Mouse (Mus musculus) embryonic facial prominence, embryonic 11.5 days (tissue): ENCODE results near the gene Runx3. TPM values are rescaled to one million over a fixed set of nuclear protein-coding genes. Genes with fewer than 3 reads are reported as not detected.

Source experiments
- ATAC-seq: fragments of 200-750 bp; cut with Nextera tagmentation; replicated peaks from 2 replicates; pipeline ENCODE4 v1.8.0; 2017; ENCODE audit warnings: low read depth; ENCODE audit not compliant: insufficient number of reproducible peaks, low FRiP score, low TSS enrichment
- DNase-seq: peaks from one replicate; pipeline ENCODE4 v3.0.0-alpha.2; 2015; ENCODE audit warnings: low spot score
- H3K27ac ChIP-seq: fragments of 300-500 bp; sonication (generic); replicated peaks from 2 replicates; pipeline ENCODE4 v1.5.1; 2014; ENCODE audit warnings: mild to moderate bottlenecking, low read depth, low read length, control low read depth
- H3K27me3 ChIP-seq: fragments of 300-500 bp; sonication (generic); 2 replicates; pipeline ENCODE4 v1.6.1; 2014; ENCODE audit warnings: mild to moderate bottlenecking, low read length, moderate library complexity, mixed read lengths; ENCODE audit not compliant: control insufficient read depth, insufficient read depth
- H3K36me3 ChIP-seq: fragments of 300-500 bp; sonication (generic); replicated peaks from 2 replicates; pipeline ENCODE4 v1.6.1; 2014; ENCODE audit warnings: low read depth, mild to moderate bottlenecking, low read length, moderate library complexity, mixed read lengths; ENCODE audit not compliant: control insufficient read depth, insufficient read depth
- H3K4me1 ChIP-seq: fragments of 300-500 bp; sonication (generic); 2 replicates; pipeline ENCODE4 v1.6.1; 2014; ENCODE audit warnings: low read length, mixed read lengths; ENCODE audit not compliant: control insufficient read depth, insufficient read depth
- H3K4me2 ChIP-seq: fragments of 300-500 bp; sonication (generic); 2 replicates; pipeline ENCODE4 v1.6.1; 2014; ENCODE audit warnings: low read depth, mild to moderate bottlenecking, control low read depth, low read length, moderate library complexity
- H3K4me3 ChIP-seq: fragments of 300-500 bp; sonication (generic); 2 replicates; pipeline ENCODE4 v1.5.1; 2014; ENCODE audit warnings: low read depth, low read length, control low read depth
- H3K9ac ChIP-seq: fragments of 300-500 bp; sonication (generic); replicated peaks from 2 replicates; pipeline ENCODE4 v1.6.1; 2014; ENCODE audit warnings: mild to moderate bottlenecking, control low read depth, low read length
- H3K9me3 ChIP-seq: fragments of 300-500 bp; sonication (generic); replicated peaks from 2 replicates; pipeline ENCODE4 v1.6.1; 2016; ENCODE audit warnings: mild to moderate bottlenecking, low read length, inconsistent platforms, mixed read lengths; ENCODE audit not compliant: control insufficient read depth
- WGBS: fragments of 180-500 bp; shearing (Covaris S2); extraction: QIAGEN DNeasy Blood & Tissue Kit; methylation state at CpG from one replicate; pipeline ENCODE4 v1.1.7; 2014; 5-methylcytosine and 5-hydroxymethylcytosine counted together
- polyA plus RNA-seq: library from polyadenylated mRNA; unstranded; fragments of >200 nt; fragmentation: Nextera tagmentation; extraction: Ambion mirVana; gene quantifications from 2 replicates; pipeline ENCODE4 v1.2.1, GENCODE M21; 2014

Gene Runx3
- polyA plus RNA-seq: 0.48 and 0.86 TPM in 2 replicates

DNA sequence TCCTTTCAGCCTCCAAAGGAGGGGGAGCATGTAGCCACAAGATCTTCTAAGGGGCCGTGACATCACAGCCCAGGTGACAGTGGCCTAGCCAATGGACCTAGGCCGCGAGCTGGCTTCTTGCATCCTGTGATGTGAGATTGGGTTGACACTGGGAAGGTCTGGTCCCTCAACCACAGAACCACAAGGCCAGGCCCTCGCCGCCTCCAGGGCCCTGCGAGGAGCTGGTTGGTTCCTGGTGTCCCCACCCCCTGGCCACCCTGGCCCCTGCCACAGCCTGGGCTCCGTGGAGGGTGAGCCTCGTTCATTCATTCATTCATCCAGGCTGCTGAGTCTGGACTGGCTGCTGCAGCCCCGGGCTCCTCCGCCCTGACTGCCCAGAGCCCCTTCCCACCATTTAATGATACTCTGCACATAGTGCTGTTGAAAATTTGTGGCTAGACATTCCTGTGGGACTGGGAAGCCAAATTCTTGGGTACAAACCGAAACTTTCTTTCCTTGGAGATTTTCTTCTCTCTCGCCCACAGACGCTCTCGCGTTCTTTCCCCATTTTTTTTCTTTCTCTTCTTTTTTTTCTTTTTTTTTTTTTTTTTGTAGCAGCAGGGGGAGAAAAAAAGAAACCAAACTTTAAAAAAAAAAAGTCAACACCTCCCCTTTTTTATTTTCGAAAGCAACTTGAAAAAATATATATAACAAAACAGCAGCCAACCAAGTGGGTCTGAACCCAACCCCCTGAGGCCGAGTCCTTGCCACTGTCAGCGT, at the start of gene Runx3:
Gene Runx3, plus strand, starts transcription at position 311 of the 759 bp plus-strand sequence.
- DNase-seq (no peak), ATAC-seq (no peak)
- H3K4me2 ChIP-seq: no peak within 1 kb of the TSS
- no peak within 1 kb of the TSS for H3K27ac ChIP-seq
- H3K27me3 ChIP-seq: no peaks in the 10 kb centered on the region
- H3K4me1 ChIP-seq: peaks cover 3% of the 10 kb centered on the region; the same call in 1 of the 2 replicates
- H3K36me3 ChIP-seq: no peaks in the 10 kb centered on the region
- no peak within 1 kb of the TSS for H3K4me3 ChIP-seq
- 80% methylated on average over 18 of the region's 18 CpGs for WGBS
- H3K9me3 ChIP-seq: no peaks in the 10 kb centered on the region
- 0 out of 2 replicates have a peak within 1 kb of the TSS, but pooled peaks have one; percentile 4 for H3K9ac ChIP-seq

DNA sequence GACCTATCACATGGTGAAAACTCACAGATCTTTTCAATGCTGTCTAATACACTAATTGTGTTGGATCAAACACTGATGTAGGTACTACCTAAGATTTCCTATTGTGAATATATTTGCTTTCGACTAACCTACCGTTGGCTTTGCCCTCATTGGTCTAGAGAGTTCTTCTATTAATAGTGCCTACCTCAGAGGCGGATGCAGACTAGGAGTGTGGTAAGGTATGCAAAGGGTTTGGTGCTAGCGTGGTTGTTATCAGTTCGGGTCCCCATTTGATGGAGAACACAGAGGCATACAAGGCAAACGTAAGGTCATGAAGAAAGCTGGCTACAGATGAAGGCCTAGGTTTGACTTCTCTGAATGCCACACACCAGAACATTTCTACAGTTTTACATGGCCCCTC, 47.8 kb upstream of the Runx3 start:
- WGBS: 91% methylated on average over 6 of the region's 6 CpGs
- H3K27ac ChIP-seq: no peak overlapping the region
- H3K9me3 ChIP-seq: no peaks in the 10 kb centered on the region
- DNase-seq (no peak), ATAC-seq (no peak)
- H3K36me3 ChIP-seq: no peaks in the 10 kb centered on the region
- no peak overlapping the region for H3K4me3 ChIP-seq
- no peak overlapping the region for H3K9ac ChIP-seq
- no peaks in the 10 kb centered on the region for H3K27me3 ChIP-seq
- no peaks in the 10 kb centered on the region for H3K4me1 ChIP-seq
- no peak overlapping the region for H3K4me2 ChIP-seq

DNA sequence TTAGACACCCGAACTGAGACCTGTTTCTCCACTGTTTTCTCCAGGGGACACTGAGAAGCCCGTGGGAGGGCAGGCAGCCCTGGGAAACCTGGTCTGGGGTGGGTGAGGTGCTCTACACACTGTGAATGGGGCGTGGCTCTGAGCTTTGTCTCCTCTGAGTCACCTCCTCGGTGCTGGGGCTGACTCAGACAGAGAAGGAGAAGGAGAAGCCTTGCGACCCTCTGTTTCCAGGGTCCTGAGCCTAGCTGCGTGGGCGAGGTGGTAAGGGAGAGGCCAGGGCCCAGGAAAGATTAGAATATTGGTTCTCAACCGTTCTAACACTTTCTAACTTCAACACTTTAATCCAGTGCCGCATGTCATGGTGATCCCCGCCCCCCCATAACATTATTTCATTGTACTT, 46.9 kb upstream of the Runx3 start:
- Histone ChIP-seq H3K9ac (no peak overlapping the region), H3K4me1 (no peaks in the 10 kb centered on the region), H3K27me3 (no peaks in the 10 kb centered on the region), H3K36me3 (no peaks in the 10 kb centered on the region), H3K4me2 (no peak overlapping the region), H3K4me3 (no peak overlapping the region), H3K9me3 (no peaks in the 10 kb centered on the region), H3K27ac (no peak overlapping the region)
- no peak for DNase-seq
- ATAC-seq: no peak
- 72% methylated on average over 10 of the region's 10 CpGs for WGBS

- no peak overlapping the region for H3K4me3 ChIP-seq
- no peaks in the 10 kb centered on the region for H3K4me1 ChIP-seq
- ATAC-seq (no peak), DNase-seq (no peak)
- H3K36me3 ChIP-seq: no peaks in the 10 kb centered on the region
- H3K4me2 ChIP-seq: no peak overlapping the region
- no peak overlapping the region for H3K27ac ChIP-seq
- H3K9ac ChIP-seq: no peak overlapping the region
- 62% methylated on average over 4 of the region's 4 CpGs for WGBS
- H3K27me3 ChIP-seq: no peaks in the 10 kb centered on the region
- no peaks in the 10 kb centered on the region for H3K9me3 ChIP-seq
Observed at GRCm38 (mm10) chr4:135074646-135075045, 45.8 kb upstream of the Runx3 start.

GRCm38 (mm10) chr4:135075360-135075759, 45.1 kb upstream of the Runx3 start:
- ATAC-seq (no peak), DNase-seq (no peak)
- Histone ChIP-seq H3K4me3 (no peak overlapping the region), H3K27ac (no peak overlapping the region), H3K27me3 (no peaks in the 10 kb centered on the region), H3K9ac (no peak overlapping the region), H3K36me3 (no peaks in the 10 kb centered on the region), H3K9me3 (no peaks in the 10 kb centered on the region), H3K4me1 (no peaks in the 10 kb centered on the region), H3K4me2 (no peak overlapping the region)
- 85% methylated on average over 6 of the region's 6 CpGs for WGBS

- DNase-seq (no peak), ATAC-seq (no peak)
- H3K9ac ChIP-seq: no peak overlapping the region
- no peaks in the 10 kb centered on the region for H3K4me1 ChIP-seq
- no peak overlapping the region for H3K27ac ChIP-seq
- H3K9me3 ChIP-seq: no peaks in the 10 kb centered on the region
- no peaks in the 10 kb centered on the region for H3K27me3 ChIP-seq
- H3K36me3 ChIP-seq: no peaks in the 10 kb centered on the region
- H3K4me2 ChIP-seq: no peak overlapping the region
- no peak overlapping the region for H3K4me3 ChIP-seq
- WGBS: 84% methylated on average over 5 of the region's 5 CpGs
Observed at GRCm38 (mm10) chr4:135076611-135077010, 43.8 kb upstream of the Runx3 start.

DNA sequence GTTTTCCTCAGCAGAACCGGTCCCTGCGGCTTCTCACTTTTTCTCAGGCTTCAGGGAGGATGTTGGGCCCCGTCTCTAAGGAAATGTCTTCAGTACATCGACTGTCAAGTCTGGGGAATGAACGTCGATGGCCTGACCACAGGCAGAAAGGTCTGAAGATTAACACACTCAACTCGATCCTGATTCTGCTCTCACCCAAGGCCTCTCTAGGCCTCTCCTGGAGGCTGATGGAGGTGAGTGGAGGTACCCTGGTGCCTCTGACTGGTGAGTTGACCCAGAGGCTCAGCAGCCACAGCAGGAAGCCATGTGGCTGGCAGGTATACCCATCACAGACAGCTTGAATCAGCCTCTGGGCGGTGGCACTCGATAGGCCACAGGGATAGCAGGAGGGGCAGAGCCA, 43.3 kb upstream of the Runx3 start:
- no peaks in the 10 kb centered on the region for H3K27me3 ChIP-seq
- no peaks in the 10 kb centered on the region for H3K9me3 ChIP-seq
- no peaks in the 10 kb centered on the region for H3K4me1 ChIP-seq
- H3K27ac ChIP-seq: no peak overlapping the region
- no peak overlapping the region for H3K4me3 ChIP-seq
- ATAC-seq: no peak
- DNase-seq: no peak
- no peaks in the 10 kb centered on the region for H3K36me3 ChIP-seq
- WGBS: 81% methylated on average over 9 of the region's 9 CpGs
- no peak overlapping the region for H3K9ac ChIP-seq
- no peak overlapping the region for H3K4me2 ChIP-seq

GRCm38 (mm10) chr4:135079859-135080640, 40.4 kb upstream of the Runx3 start:
- Histone ChIP-seq H3K36me3 (no peaks in the 10 kb centered on the region), H3K4me2 (no peak overlapping the region), H3K4me1 (peaks cover 3% of the 10 kb centered on the region; the same call in 1 of the 2 replicates), H3K4me3 (no peak overlapping the region), H3K27me3 (no peaks in the 10 kb centered on the region), H3K9ac (no peak overlapping the region; the same call in 1 of the 2 replicates), H3K27ac (no peak overlapping the region), H3K9me3 (no peaks in the 10 kb centered on the region)
- WGBS: 42% methylated on average over 19 of the region's 23 CpGs
- ATAC-seq: no peak
- peak; percentile 33 for DNase-seq
